Mouse (Mus musculus): ENCODE results near the gene Mapt.
"Not testable (repeated sequence)": the region's sequence is repeated elsewhere in the genome, so short reads cannot be mapped to it uniquely, and the experiment has no call there.

The Mapt gene

DNA sequence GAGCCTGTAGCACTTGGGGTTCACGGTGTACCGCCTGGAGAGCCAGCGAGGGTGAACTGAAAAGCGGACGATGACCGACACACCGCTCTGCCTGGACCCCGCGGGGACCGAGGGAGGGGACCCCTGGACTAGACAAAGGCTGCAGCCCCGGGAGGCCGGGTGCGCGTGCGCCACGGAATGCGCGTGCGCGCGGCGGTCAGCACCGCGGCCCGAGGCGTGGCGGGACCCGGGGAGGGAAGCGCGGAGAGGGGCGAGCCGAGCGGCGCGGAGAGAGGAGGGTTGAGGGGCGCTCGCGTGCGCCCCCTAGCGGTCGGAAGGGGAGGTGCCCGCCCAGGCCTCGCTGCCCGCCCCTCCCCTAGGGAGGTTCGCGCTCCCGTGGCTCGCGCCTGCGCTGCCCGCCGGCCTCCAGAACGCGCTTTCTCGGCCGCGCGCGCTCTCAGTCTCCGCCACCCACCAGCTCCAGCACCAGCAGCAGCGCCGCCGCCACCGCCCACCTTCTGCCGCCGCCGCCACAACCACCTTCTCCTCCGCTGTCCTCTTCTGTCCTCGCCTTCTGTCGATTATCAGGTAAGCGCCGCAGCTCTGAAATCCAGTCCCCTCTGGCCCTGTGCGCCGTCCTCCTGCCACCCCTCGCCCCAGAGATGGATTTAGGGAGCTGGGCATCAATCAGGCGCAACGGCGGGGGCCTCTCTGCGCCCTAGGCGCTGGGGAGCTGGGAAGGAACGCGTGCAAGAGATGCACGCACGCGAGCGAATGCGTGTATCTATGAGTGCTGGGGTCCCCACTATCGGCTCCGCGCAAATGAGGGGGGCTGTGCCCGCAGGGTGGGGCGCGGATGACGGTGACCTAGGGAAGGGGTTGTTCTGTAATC, at the start of gene Mapt:
Gene Mapt, plus strand, starts transcription at position 350 of the 871 bp plus-strand sequence.
- DNase-seq (ENCODE audit: low read depth, low spot score), result peak; percentile 55

DNA sequence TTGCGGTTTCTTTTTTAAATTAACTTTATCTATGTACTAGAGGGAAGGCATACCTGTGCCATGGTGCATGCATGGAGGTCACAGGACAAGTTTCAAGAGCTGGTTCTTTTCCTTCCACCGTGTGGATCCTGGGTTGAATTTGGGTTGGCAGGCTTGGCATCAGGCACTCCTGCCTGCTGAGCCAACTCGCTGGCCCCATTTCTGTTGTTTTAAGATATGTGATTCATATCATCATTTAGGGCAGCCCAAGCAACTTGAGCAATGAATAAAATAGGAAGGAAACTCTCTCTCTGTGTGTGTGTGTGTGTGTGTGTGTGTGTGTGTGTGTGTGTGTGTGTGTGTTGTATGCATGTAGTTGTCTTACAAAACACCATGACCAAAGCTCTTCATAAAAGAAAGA, 49.0 kb upstream of the Mapt start:
- DNase-seq (ENCODE audit: low read depth, low spot score), result no peak

DNA sequence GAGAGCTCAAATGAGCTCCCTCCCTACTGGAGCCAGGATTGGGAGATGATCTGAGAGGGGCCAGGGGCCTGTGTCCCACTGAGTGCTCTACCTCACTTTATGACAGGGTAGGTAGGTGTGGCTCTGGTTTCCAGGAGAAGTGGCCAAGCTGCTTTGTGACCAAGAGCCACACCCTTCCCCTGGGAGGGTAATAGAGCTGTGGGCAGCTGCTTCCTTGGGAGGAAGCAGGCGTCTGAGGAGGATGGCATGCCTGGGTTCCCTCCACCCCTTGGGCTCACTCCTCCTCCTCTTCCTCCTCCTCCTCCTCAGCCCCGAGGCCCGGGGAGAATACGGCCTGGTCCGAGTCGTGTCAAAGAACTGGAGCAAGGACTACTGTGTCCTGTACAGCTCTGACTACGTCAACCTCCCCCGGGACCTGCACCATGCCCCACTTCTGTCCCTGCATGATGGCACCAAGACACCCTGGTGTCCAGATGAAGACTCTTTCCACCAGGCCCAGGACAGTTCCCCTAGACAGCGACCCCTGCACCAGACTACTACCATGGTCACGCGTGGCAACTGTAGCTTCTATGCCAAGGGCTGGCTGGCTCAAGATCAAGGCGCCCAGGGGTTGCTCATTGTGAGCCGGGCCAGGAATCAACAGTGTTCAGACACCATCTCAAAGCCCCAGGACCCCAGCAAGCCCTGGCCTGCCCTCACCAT, 44.9 kb upstream of the Mapt start, which contains the start of gene Sppl2c:
Gene Sppl2c, plus strand, starts transcription at position 193 of the 702 bp plus-strand sequence.
- no peak for DNase-seq (ENCODE audit: low read depth, low spot score)

DNA sequence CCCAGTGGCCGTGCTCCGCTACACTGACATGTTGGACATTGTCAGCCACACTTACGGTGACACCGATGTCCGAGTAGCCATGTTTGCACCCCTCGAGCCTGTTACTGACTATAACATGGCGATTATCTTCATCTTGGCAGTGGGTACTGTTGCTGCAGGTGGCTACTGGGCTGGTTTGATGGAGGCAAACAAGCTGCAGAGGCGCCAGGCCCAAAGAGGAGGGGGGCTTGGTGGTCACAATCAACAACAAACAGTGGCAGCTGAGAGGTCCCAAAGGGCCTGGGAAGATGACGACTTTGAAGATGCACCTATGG, 44.4 kb upstream of the Mapt start:
- no peak for DNase-seq (ENCODE audit: low read depth, low spot score)

DNA sequence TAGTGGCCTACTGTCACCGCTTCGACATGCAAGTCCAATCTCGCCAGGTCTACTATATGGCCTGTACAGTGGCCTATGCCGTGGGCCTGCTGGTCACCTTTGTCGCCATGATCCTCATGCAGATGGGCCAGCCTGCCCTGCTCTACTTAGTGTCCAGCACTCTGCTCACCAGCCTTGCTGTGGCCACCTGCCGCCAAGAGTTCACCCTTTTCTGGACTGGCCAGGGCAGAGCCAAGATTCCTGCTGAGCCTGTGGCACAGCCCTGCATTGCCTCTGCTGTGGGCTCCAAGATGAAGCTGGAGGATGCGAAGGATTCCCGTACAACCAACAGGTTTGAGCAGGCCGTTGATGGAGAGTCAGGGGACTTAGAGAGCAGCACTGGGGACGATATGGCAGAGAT, 43.4 kb upstream of the Mapt start:
- DNase-seq (ENCODE audit: low read depth, low spot score), result no peak

DNA sequence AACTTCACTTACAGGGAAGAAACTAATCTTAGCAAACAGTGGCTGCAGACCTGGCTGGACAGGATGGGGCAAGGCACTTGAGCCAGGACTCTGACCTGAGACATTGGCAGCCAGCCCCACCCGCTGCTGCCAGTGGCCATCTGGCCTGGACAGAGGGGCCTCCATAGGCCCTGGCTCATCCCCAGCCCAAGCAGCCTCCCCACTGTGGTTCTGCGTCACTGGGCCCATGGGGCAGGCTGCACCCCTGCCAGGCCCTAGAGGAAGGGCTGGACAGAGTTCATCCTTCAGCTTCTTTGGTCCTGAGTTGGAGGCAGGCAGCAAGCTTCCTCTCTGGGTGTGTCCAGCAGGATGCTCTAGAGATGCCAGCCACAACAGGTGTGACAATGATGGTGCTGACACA, 41.2 kb upstream of the Mapt start:
- no peak for DNase-seq (ENCODE audit: low read depth, low spot score)

DNA sequence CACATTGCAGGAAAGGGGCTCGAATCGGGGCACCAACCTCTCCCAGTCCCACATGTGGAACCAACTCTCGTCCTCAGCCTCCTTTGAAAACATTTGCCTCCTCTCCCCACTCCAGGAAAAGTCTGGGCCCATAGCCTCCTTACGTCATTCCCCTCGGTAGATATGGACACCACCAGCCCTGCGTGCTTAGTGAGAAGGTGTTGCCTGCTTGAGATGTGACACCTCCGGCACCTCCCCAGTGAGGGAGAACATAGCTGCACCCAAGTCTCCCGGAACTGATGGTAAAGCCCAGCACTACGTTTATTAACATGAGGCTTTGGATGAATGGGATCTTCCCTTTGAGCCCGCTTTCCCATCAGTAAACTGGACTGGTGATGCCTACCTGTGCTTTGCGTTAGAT, 35.8 kb upstream of the Mapt start:
- DNase-seq (ENCODE audit: low read depth, low spot score), result no peak

DNA sequence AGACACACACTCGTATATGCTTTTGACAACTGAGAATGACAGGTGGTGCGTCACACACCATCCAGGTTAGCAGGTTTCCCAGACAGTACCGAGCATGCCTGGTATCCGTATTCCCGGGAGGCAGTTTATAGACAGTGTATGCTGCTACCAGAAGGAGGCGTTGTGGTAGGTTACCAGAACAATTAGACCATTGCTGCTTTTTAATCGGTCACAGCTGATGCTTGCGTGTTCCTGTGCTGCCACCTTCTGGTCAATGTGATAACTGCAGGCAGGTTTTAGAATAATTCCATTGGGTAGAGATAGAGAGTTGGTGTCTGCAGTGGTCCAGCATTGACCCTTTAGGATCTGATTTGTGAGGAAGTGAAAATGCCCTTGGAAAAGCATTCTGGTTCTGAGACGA, 35.4 kb upstream of the Mapt start:
- DNase-seq (ENCODE audit: low read depth, low spot score), result peak; percentile 52

DNA sequence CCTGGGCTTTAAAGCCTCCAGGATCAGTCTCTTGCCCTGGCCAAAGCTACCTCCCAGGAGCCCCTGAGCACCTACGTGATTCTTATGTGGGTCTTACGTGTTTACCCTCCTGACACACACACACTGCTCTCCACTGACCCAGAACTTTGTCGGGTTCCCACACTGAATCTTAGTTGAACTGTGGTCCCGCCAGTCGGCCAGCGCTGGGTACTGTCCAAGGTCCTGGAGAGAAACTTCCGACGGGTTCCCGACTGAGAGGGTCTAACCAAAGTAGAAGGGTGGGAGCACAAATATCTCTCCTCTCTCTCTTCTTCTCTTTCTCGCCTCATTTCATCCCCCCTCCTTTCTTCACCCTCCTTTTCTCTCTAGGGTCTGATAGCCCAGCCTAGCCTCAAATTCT, 33.3 kb upstream of the Mapt start:
- DNase-seq (ENCODE audit: low read depth, low spot score), result no peak

DNA sequence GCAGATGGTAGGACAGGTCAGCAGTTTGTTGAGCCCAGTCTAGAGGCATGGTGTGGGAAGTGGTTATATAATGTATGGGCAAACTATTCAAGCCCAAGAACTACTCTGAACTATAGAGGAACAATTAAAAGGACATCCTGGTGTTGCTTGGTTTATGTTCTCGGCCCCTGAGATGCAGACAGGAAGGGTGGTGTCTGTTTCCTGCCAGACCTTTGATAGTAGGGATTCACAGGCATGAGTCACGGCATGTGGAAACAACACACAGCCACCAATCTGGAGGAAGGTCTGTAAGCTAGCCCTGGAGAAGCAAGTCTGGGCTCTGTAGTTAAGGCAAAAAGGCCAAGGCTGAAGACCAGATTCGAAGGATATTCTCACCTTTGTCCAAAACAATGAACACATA, 27.9 kb upstream of the Mapt start:
- no peak for DNase-seq (ENCODE audit: low read depth, low spot score)

DNA sequence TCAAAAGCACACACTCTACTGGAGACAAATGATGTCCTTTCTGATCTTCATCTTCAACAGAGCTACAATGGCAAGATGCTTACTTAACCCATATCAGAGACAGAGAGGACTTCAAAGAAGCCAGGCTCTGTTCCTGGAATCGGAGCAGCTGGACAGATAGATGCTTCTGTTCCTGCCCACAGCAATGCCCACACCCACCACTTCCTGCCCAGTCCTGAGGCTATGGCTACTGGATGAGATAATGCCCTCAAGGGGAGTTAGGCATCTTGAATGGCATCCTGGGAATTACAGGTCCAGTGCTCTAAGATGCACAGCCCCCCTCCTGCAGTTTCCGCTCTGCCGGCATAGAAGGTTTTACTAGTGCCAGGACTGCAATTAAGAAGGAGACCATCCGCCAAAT, 24.6 kb upstream of the Mapt start:
- no peak for DNase-seq (ENCODE audit: low read depth, low spot score)

DNA sequence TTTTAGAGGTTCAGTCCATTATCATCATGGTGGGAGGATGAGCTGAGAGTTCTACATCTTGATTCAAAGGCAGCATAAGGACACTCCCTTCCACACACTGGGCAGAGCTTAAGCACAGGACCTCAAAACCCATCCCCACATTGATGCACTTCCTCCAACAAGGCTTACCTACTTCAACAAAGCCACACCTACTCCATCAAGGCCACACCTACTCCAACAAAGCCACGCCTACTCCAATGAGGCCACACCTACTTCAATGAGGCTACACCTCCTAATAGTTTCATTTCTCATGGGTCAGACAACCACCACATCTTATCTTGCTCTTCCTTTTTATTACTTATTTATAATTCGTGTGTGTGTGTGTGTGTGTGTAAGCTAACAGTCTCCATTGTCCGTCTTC, 22.1 kb upstream of the Mapt start:
- DNase-seq (ENCODE audit: low read depth, low spot score), result no peak

DNA sequence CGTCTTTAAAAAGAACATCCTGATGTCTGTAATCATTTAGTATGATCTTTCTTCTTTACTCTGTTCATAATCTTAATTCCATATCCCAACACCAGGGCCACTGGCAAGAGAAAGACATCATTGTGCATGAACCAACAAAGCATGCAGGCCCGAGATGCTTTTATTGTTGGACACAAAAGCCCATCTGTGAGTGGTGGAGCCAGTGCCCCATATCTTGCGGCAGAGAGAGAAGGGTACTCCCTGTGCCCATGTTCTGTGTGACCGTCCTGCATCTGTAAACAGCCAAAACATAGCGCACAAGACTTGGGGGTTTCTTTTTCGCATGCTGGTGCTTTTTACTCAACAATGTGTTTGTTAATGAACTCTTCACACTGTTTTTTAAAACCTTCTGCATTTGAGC, 19.9 kb upstream of the Mapt start:
- no peak for DNase-seq (ENCODE audit: low read depth, low spot score)

DNA sequence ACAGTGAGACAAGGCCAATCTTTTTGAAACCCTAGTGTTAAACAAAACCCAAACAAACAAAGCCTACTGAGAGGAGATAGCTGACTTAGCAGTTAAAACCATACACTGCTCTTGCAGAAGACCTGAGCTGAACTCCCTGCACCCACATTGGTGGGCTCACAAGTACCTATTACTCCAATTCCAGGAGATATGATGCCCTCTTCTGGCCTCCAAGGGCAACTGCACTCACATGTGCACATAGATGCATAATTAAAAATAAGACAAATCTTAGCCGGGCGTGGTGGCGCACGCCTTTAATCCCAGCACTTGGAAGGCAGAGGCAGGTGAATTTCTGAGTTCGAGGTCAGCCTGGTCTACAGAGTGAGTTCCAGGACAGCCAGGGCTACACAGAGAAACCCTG, 17.1 kb upstream of the Mapt start:
- not testable (repeated sequence) for DNase-seq (ENCODE audit: low read depth, low spot score)

DNA sequence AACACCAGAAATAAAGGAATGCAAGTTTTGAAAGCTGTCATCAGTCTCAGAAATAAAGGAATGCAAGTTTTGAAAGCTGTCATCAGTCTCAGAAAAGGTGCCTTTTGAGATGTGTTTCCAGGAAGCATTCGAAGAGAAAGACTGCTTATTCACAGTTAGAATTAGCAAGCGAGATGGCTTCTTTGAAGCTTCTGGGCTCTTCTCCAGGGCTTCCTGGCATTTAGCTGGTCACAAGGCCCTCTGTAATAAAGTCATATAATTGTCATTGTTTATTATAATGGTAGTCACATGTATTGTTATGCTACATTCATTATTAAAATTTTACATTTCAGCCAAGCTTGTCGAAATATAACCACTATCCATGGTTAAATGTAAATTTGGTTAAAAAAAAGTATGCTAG, 13.1 kb upstream of the Mapt start:
- no peak for DNase-seq (ENCODE audit: low read depth, low spot score)

DNA sequence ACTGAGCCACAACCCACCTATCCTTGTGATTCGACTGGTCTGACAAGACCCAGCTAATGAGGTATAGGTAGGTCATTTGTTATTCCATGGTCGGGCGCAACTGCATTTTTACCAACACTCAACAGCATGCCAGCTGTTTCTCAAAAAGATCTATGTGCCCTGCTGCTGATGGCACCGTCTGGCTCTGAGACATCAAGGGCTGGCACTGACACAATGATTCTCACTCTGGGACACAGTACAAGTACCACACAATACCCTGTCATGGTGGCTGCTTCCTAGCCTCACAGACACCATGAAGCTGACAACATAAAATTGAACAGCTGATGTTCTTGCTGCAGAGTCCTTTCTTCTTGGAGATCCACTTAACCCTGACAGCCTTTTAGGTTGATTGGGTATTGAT, 10.9 kb upstream of the Mapt start:
- no peak for DNase-seq (ENCODE audit: low read depth, low spot score)

DNA sequence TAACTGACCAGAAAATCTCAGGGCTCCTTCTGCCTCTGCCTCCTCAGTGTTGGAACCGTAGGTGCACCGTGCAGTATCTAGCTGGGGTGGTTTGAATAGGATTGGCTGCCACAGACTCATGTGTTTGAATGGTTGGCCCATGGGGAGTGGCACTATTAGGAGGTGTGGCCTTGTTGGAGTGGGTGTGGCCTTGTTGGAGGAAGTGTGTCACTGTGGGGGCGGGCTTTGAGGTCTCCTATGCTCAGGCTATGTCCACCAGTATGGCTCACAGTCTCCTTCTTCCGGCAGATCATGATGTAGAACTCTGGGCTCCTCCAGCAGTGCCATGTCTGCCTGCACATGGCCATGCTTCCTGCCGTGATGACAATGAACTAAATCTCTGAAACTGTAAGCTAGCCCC, 9.4 kb upstream of the Mapt start:
- DNase-seq (ENCODE audit: low read depth, low spot score), result no peak

DNA sequence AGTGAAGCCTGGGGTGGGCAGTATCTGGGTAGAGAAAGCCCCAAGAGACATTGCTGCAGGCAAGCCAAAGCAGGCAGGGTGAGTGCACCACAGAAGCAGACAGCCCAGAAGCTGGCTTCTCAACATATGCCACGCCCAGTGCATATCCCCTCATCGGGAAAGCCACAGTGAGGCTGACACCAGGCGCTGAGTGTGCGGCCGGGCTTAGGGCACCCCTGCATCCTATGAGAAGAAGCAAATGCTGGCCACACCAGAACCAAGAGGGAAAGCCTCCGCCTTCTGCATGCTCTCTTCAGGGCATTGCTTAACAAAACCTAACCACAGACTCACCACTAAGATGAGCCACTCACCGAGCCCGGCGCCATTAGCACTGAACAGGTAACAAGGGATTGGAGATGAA, 7.9 kb upstream of the Mapt start:
- no peak for DNase-seq (ENCODE audit: low read depth, low spot score)

DNA sequence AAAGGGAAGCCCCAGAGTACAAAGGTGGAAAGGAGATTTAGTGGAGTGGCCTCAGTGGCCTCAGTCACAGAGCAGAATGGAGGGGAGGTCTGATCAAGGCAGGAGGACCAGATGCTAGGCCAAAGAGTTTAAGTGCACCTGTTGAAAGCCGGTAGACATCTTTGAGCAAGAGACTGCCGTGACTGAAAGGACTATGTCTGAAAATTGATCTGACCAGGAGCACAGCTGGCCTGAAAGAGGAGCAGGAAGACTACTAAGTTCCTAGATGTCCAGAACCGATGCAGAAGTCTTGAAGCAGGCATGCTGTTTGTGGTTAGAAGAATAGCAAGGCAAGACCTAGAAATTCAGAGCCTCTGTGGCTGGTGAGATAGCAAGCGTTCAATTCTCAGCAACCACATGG, 1.8 kb upstream of the Mapt start:
- no peak for DNase-seq (ENCODE audit: low read depth, low spot score)

DNA sequence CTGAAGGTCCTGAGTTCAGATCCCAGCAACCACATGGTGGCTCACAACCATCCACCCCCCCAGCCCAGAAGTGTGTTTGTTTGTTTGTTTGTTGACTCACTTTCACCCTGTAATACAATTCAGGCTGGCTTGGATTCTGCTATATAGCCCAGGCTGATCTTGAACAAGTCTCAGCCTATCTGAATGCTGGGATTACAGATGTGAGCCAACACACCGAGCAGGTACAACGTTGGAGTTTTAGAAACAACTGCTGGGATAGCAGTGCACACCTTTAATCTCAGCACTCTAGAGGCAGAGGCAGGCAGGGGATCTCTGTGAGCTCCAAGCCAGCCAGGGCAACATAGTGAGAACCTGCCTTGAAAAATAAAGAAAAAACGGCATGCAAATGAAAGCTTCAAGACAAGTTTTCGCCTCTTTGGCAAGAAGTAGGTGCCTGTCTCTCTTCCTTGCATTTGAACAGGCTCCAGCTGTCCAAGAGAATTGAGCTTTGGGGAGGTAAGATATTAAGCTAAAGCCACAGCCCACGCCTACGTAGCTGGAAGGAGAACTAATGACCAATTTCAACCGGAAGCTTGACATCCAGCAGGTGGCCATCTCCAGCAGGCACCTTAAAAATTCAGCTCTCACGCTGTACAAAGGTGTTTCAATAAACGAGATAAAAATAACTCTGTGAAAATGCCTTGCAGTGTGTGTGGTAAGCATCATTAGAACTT, 968 bp upstream of the Mapt start:
- no peak for DNase-seq (ENCODE audit: low read depth, low spot score)

DNA sequence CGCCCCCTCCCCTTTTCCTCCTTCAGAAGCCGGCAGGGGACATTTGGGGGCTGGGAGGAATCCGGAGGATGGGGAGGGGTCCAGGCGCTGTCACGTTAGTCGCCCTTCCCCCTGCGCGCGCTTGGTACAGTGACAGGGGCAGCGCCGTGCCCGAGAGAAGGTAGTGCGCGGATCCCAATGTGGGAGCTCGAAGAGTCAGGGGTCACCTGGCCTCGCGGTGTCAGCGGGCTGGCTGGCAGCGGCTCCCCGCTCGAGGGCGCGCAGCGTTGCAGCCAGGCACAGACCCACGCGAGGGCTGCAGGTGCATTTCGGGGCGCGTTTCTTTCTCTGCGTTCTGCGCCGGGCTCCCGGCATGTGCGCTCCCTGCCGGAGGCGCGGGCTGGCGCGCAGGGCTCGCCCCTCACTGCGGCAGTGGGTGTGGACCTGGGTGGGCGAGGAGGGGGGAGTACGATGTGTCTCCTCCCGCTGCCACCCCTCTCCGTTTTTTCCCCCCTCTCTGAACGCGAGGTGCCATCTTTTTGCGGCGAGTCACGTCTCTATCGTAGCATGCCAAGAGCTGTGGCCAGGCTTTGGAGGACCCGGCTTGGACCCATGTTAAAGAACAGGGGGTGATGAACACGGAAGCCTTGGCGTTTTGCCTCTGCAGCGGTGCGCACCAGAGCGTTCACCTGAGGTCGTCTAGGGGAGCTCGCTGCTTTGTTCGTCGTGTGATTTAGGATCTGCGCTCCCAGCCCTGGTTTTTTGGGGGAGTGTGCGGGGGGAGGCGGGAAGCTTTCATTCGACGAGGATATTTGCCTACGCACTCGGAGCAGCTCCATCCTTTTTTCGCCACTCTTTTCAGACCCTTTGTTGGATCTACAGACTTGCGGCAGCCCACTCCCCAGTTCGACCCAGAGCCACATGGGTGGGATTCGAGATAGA, 1.2 kb downstream of the Mapt start:
- peak; percentile 13 for DNase-seq (ENCODE audit: low read depth, low spot score)

DNA sequence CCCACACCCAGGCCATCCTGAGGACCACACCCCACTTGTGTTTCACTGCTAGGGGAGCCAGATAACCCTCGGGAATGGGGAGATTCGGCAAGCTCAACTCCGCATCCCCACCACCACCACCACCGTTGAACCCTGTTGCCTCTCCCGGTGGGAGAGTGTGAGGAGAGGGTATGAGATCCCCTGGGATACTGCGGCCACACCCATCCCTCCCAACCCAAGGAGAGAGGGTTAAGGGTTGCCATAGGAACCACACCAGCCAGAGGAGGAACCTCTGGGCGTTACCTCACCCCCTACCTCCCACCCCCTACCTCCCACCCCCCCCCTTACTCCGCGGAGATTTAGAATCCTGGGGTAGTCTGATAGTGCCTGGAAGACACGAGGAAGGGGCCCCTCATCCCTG, 1.9 kb downstream of the Mapt start:
- no peak for DNase-seq (ENCODE audit: low read depth, low spot score)

Data from CD4-positive helper T cell, adult 2 months (primary cell).